Mouse (Mus musculus): Measurements from ENCODE around the gene Slc38a4. TPM values are rescaled to one million over a fixed set of nuclear protein-coding genes. Genes with fewer than 3 reads are reported as not detected.

The Slc38a4 gene
- polyA plus RNA-seq, 1 experiment, result 0.30 TPM

DNA sequence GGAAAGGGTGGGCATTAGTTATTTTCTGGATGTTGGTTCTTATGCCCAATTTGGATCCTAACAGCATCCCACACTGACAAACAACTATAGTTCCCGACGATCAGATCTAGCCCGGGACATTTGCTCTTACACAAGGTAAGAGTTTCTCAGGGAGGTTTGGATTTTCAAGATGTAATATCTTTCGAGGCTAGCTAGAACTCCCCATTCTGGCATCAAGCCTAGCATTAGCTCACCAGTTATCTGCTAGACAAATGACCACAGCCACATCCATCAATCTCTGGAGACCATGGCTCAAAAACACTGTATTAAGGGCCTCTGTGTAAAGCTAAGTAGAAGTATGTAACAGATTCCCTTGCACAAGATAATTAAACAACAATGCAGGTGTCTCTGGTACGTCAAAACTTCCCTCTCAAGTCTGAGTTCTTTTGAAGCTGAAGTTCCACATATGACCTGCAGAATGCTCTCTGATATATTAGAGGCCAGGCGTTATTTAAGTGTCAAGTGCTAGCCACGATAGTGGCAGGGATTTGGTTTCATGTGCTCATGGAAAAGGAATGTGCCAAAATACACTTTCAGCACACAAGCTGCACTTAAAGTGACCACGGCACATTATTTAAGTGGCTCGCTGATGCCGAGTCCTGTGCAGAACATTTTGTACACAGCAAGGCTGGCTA, 51.8 kb downstream of the Slc38a4 start:
- H3K4me1 ChIP-seq (ENCODE audit: control insufficient read depth, insufficient read depth, insufficient read length, low read length), result no peaks in the 10 kb centered on the region
- no peak overlapping the region for H3K4me3 ChIP-seq (ENCODE audit: low read depth, low read length)
- H3K27me3 ChIP-seq (ENCODE audit: control insufficient read depth, insufficient read depth, low read length), result no peaks in the 10 kb centered on the region
- no peaks in the 10 kb centered on the region for H3K36me3 ChIP-seq (ENCODE audit: control insufficient read depth, insufficient read depth, low read length)
- no peak overlapping the region for H3K27ac ChIP-seq (ENCODE audit: insufficient read depth, low read depth, low read length)
- 67% methylated on average over 10 of the region's 10 CpGs for WGBS
- no peak for TF ChIP-seq CTCF (IDR thresholded peaks at IDR 0.05; ENCODE audit: extremely low read depth, insufficient read length, insufficient replicate concordance, low read depth, low read length)
- TF ChIP-seq POLR2A (IDR thresholded peaks at IDR 0.05; ENCODE audit: low read depth, low read length), result no peak

DNA sequence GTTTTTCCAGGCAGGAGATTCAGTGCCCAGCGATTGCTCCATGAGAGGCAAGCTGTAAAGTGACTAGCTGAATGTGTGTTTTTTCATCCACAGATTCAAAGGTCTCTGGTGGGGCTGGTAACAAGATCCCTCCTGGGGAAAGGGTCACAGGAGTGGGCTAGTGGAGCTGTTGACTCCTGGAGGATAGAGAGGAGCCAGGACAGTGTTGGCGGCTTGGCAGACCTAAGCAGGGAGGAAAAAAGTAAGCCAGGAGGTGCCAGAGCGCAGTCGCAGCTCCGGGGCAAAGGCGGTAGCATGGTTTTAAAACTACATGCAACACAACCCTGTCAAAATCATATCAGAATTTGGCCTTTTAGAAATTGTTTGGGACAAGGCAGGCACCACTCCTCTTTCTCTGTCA, 52.6 kb downstream of the Slc38a4 start:
- Histone ChIP-seq H3K4me3 (ENCODE audit: low read depth, low read length) (no peak overlapping the region), H3K36me3 (ENCODE audit: control insufficient read depth, insufficient read depth, low read length) (no peaks in the 10 kb centered on the region), H3K27ac (ENCODE audit: insufficient read depth, low read depth, low read length) (no peak overlapping the region), H3K4me1 (ENCODE audit: control insufficient read depth, insufficient read depth, insufficient read length, low read length) (no peaks in the 10 kb centered on the region), H3K27me3 (ENCODE audit: control insufficient read depth, insufficient read depth, low read length) (no peaks in the 10 kb centered on the region)
- TF ChIP-seq CTCF (IDR thresholded peaks at IDR 0.05; ENCODE audit: extremely low read depth, insufficient read length, insufficient replicate concordance, low read depth, low read length) (no peak), POLR2A (IDR thresholded peaks at IDR 0.05; ENCODE audit: low read depth, low read length) (no peak)
- whole genome bisulfite sequencing, result 84% methylated on average over 6 of the region's 6 CpGs

GRCm38 (mm10) chr15:97002752-97003151, 53.0 kb downstream of the Slc38a4 start:
- 82% methylated on average over 12 of the region's 12 CpGs for WGBS
- TF ChIP-seq POLR2A (IDR thresholded peaks at IDR 0.05; ENCODE audit: low read depth, low read length) (no peak), CTCF (IDR thresholded peaks at IDR 0.05; ENCODE audit: extremely low read depth, insufficient read length, insufficient replicate concordance, low read depth, low read length) (no peak)
- no peak overlapping the region for H3K27ac ChIP-seq (ENCODE audit: insufficient read depth, low read depth, low read length)
- no peaks in the 10 kb centered on the region for H3K4me1 ChIP-seq (ENCODE audit: control insufficient read depth, insufficient read depth, insufficient read length, low read length)
- H3K27me3 ChIP-seq (ENCODE audit: control insufficient read depth, insufficient read depth, low read length), result no peaks in the 10 kb centered on the region
- H3K36me3 ChIP-seq (ENCODE audit: control insufficient read depth, insufficient read depth, low read length), result no peaks in the 10 kb centered on the region
- no peak overlapping the region for H3K4me3 ChIP-seq (ENCODE audit: low read depth, low read length)

DNA sequence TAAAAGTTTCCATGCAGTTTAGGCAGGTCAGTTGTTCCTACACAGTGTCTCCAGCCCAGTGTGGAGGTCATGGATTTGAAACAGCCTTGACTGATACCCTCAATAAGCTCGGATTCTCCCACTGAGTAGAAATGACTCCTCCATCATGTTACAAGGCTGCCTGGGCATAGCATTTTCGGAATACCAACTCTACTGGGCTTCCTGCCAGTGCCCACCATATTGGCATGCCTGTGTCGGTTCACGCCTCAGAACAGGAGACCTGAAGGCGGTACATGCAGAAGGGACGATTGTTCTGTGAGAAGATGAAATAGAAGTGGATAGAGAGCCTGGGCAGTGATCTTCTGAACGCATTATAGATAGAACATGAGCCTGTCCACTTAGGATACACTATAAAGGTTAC, 53.9 kb downstream of the Slc38a4 start:
- TF ChIP-seq CTCF (IDR thresholded peaks at IDR 0.05; ENCODE audit: extremely low read depth, insufficient read length, insufficient replicate concordance, low read depth, low read length), result no peak
- TF ChIP-seq POLR2A (IDR thresholded peaks at IDR 0.05; ENCODE audit: low read depth, low read length), result no peak
- Histone ChIP-seq H3K27me3 (ENCODE audit: control insufficient read depth, insufficient read depth, low read length) (no peaks in the 10 kb centered on the region), H3K27ac (ENCODE audit: insufficient read depth, low read depth, low read length) (no peak overlapping the region), H3K4me3 (ENCODE audit: low read depth, low read length) (no peak overlapping the region), H3K36me3 (ENCODE audit: control insufficient read depth, insufficient read depth, low read length) (no peaks in the 10 kb centered on the region), H3K4me1 (ENCODE audit: control insufficient read depth, insufficient read depth, insufficient read length, low read length) (no peaks in the 10 kb centered on the region)
- WGBS, result 89% methylated on average over 7 of the region's 7 CpGs

DNA sequence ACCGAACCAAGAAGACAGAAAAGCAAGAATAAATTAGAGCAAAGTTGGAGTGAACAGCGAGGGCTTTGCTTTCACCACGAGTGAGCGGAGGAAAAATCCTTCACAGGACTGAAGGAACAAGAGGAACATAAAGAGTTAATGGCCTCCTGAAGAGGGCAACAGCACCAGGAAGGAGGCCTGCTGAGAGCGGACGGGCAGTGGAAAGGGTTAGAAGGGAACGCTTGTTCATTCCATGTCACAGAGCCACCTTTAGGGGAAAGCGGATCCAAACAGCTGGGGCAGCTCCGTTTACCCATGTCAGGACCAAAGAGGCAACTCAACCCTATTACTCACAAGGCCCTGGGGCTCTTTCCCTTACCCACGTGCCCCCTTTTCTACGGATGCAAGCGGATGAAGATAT, 54.3 kb downstream of the Slc38a4 start:
- Histone ChIP-seq H3K27me3 (ENCODE audit: control insufficient read depth, insufficient read depth, low read length) (no peaks in the 10 kb centered on the region), H3K27ac (ENCODE audit: insufficient read depth, low read depth, low read length) (no peak overlapping the region), H3K4me3 (ENCODE audit: low read depth, low read length) (no peak overlapping the region), H3K36me3 (ENCODE audit: control insufficient read depth, insufficient read depth, low read length) (no peaks in the 10 kb centered on the region), H3K4me1 (ENCODE audit: control insufficient read depth, insufficient read depth, insufficient read length, low read length) (no peaks in the 10 kb centered on the region)
- TF ChIP-seq POLR2A (IDR thresholded peaks at IDR 0.05; ENCODE audit: low read depth, low read length) (no peak), CTCF (IDR thresholded peaks at IDR 0.05; ENCODE audit: extremely low read depth, insufficient read length, insufficient replicate concordance, low read depth, low read length) (no peak)
- WGBS, result 83% methylated on average over 12 of the region's 12 CpGs

DNA sequence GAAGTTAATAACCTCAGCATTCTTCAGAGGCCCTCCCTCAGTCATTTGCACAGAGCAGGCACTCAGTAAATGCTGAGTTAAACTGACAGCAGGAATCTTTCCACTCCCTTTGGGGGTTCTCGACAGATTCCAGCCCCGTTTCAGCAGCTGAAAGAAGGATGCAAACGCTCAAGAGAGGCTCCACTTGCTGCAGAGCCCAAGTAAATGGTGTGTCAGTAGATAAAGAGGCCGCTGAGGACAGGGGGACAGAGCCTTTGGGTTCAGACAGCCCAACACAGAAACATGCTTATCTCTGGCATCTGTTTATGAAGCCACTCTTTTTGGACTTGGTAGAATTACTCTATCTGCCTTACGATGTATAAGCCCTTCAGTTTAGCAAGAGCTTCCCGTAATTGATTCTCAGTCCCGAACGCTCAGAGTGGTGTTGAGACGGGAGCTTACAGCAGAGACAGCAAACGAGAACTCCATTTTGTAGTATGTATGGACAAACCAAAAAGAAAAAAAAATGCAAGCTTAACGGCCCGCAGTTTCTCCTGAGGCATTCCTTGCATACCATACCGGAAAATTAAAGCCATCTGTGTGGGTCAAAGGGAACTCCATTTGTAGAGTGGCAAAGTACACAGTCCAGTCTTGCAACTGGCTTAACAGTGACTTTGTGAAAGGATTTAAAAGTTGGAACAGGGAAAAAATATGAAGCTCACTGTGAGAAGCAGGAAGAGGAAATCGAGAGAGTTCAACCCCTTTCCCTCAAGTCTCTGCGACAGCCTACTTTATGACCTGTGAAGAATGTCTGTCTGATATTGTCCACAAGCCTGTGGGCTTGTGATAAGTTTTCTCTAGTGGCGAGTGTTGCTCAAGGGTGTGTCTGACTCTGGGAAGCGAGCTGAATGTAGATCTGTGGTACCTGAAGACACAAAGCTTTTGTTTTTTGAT, 55.2 kb downstream of the Slc38a4 start:
- Histone ChIP-seq H3K4me3 (ENCODE audit: low read depth, low read length) (no peak overlapping the region), H3K36me3 (ENCODE audit: control insufficient read depth, insufficient read depth, low read length) (no peaks in the 10 kb centered on the region), H3K27ac (ENCODE audit: insufficient read depth, low read depth, low read length) (no peak overlapping the region), H3K27me3 (ENCODE audit: control insufficient read depth, insufficient read depth, low read length) (no peaks in the 10 kb centered on the region), H3K4me1 (ENCODE audit: control insufficient read depth, insufficient read depth, insufficient read length, low read length) (no peaks in the 10 kb centered on the region)
- WGBS, result 42% methylated on average over 17 of the region's 17 CpGs
- TF ChIP-seq CTCF (IDR thresholded peaks at IDR 0.05; ENCODE audit: extremely low read depth, insufficient read length, insufficient replicate concordance, low read depth, low read length), result no peak
- TF ChIP-seq POLR2A (IDR thresholded peaks at IDR 0.05; ENCODE audit: low read depth, low read length), result no peak

DNA sequence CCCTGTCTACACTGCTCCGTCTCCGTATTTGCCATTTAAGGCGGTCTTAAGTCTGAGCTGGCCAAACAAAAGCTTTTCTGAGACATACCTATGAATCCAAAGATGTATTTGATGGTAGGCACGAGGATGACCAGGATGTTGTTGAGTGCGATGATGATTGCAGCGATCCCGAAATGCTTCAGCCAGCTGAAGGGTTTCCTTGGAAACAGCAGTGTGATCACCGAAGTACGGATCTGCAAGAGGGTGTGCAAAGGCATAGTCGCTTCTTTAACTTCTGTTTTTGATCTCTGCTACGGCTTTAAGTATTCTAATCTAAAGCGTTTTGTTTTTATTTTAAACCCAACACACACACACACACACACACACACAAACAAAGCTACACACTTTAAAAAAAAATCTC, 56.4 kb downstream of the Slc38a4 start:
- Histone ChIP-seq H3K27me3 (ENCODE audit: control insufficient read depth, insufficient read depth, low read length) (no peaks in the 10 kb centered on the region), H3K4me3 (ENCODE audit: low read depth, low read length) (no peak overlapping the region), H3K27ac (ENCODE audit: insufficient read depth, low read depth, low read length) (no peak overlapping the region), H3K4me1 (ENCODE audit: control insufficient read depth, insufficient read depth, insufficient read length, low read length) (no peaks in the 10 kb centered on the region), H3K36me3 (ENCODE audit: control insufficient read depth, insufficient read depth, low read length) (no peaks in the 10 kb centered on the region)
- 94% methylated on average over 12 of the region's 12 CpGs for WGBS
- TF ChIP-seq CTCF (IDR thresholded peaks at IDR 0.05; ENCODE audit: extremely low read depth, insufficient read length, insufficient replicate concordance, low read depth, low read length) (no peak), POLR2A (IDR thresholded peaks at IDR 0.05; ENCODE audit: low read depth, low read length) (no peak)
